Mouse (Mus musculus): ENCODE data around the gene Ephb1. TPM values are rescaled to one million over a fixed set of nuclear protein-coding genes. Genes with fewer than 3 reads are reported as not detected.

The Ephb1 gene
- total and polyA plus RNA-seq, 2 experiments from 2014 or later = 34.9 to 48.6 TPM

GRCm38 (mm10) chr9:101934887-101935286 lies 419.6 kb downstream of the Ephb1 start:
- Histone ChIP-seq H3K4me1 (ENCODE audit: insufficient read depth) (no peaks in the 10 kb centered on the region), H3K4me2 (ENCODE audit: low read depth) (no peak overlapping the region), H3K36me3 (ENCODE audit: insufficient read depth) (peaks cover 6% of the 10 kb centered on the region), H3K27ac (ENCODE audit: low read depth, low read length) (no peak overlapping the region), H3K9me3 (ENCODE audit: low read length) (no peaks in the 10 kb centered on the region), H3K27me3 (ENCODE audit: insufficient read depth, low read length) (no peaks in the 10 kb centered on the region), H3K9ac (no peak overlapping the region), H3K4me3 (ENCODE audit: low read depth, low read length) (no peak overlapping the region)
- WGBS = 75% methylated on average over 8 of the region's 8 CpGs
- TF ChIP-seq CTCF (IDR thresholded peaks at IDR 0.05; ENCODE audit: low read depth) = no peak
- ATAC-seq (no peak), DNase-seq (no peak)

DNA sequence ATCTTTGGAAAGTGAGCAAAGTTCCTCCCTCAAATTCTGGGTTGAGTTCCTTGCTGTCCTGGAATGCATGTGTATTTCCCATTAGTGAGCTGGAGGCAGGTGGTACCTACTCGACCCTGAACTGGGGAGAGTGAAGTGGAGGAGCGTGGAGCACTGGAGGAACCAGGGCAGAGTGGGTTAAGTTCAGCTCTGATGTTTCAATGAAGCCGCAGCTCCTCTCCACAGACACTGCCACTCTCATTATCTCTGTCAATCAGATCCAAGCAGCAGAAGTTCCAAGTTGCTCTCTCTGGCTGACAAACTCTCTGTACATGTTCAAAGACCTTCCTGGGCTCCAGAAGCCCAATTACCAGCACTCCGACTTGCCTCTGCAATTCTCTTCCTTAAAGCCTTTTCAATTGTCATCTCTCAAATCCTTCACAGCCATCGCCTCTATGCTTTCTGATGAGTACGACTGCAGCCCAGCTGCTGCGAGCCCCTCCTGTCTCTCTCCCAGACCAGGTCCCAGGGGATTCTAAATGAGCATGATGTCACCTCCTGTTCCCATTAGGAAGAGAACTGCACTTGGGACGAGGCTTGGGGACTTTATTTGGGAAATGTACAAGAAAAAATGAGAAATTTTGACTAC lies 420.4 kb downstream of the Ephb1 start:
- ATAC-seq (no peak), DNase-seq (no peak)
- peaks cover 6% of the 10 kb centered on the region for H3K36me3 ChIP-seq (ENCODE audit: insufficient read depth)
- no peak overlapping the region for H3K27ac ChIP-seq (ENCODE audit: low read depth, low read length)
- 36% methylated on average over 8 of the region's 8 CpGs for WGBS
- no peaks in the 10 kb centered on the region for H3K9me3 ChIP-seq (ENCODE audit: low read length)
- H3K4me2 ChIP-seq (ENCODE audit: low read depth) = no peak overlapping the region
- H3K9ac ChIP-seq = no peak overlapping the region
- no peak overlapping the region for H3K4me3 ChIP-seq (ENCODE audit: low read depth, low read length)
- no peaks in the 10 kb centered on the region for H3K27me3 ChIP-seq (ENCODE audit: insufficient read depth, low read length)
- H3K4me1 ChIP-seq (ENCODE audit: insufficient read depth) = no peaks in the 10 kb centered on the region
- TF ChIP-seq CTCF (IDR thresholded peaks at IDR 0.05; ENCODE audit: low read depth) = no peak

DNA sequence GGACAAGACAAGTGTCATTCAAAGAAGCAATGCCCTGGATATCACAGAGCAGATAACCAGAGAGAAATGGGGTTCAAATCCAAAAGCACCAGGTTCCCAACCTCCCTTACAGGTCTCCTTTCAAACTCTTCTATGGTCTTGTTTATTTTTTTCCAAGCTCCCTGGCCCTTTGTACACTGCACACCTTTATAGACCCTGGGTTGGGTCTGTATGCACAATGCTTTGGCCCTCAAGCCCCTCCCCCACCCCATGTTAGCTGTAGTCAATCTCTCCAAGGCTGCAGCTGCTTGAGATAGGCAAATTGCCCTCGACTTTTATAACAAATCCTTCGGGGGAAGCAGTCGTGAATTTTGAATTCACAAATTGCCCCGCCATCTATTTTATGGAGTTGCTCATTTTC lies 429.7 kb downstream of the Ephb1 start:
- Histone ChIP-seq H3K9ac (no peak overlapping the region), H3K4me2 (ENCODE audit: low read depth) (no peak overlapping the region), H3K27ac (ENCODE audit: low read depth, low read length) (no peak overlapping the region), H3K4me3 (ENCODE audit: low read depth, low read length) (no peak overlapping the region), H3K4me1 (ENCODE audit: insufficient read depth) (no peaks in the 10 kb centered on the region), H3K9me3 (ENCODE audit: low read length) (no peaks in the 10 kb centered on the region), H3K36me3 (ENCODE audit: insufficient read depth) (no peaks in the 10 kb centered on the region), H3K27me3 (ENCODE audit: insufficient read depth, low read length) (no peaks in the 10 kb centered on the region)
- WGBS = 59% methylated on average over 4 of the region's 4 CpGs
- DNase-seq = no peak
- TF ChIP-seq CTCF (IDR thresholded peaks at IDR 0.05; ENCODE audit: low read depth) = no peak
- no peak for ATAC-seq

GRCm38 (mm10) chr9:101922846-101923245 lies 431.6 kb downstream of the Ephb1 start:
- WGBS = 86% methylated on average over 4 of the region's 4 CpGs
- H3K27me3 ChIP-seq (ENCODE audit: insufficient read depth, low read length) = no peaks in the 10 kb centered on the region
- H3K9me3 ChIP-seq (ENCODE audit: low read length) = no peaks in the 10 kb centered on the region
- no peak overlapping the region for H3K9ac ChIP-seq
- H3K4me3 ChIP-seq (ENCODE audit: low read depth, low read length) = no peak overlapping the region
- no peak overlapping the region for H3K4me2 ChIP-seq (ENCODE audit: low read depth)
- H3K36me3 ChIP-seq (ENCODE audit: insufficient read depth) = no peaks in the 10 kb centered on the region
- ATAC-seq (no peak), DNase-seq (no peak)
- no peaks in the 10 kb centered on the region for H3K4me1 ChIP-seq (ENCODE audit: insufficient read depth)
- TF ChIP-seq CTCF (IDR thresholded peaks at IDR 0.05; ENCODE audit: low read depth) = no peak
- no peak overlapping the region for H3K27ac ChIP-seq (ENCODE audit: low read depth, low read length)

DNA sequence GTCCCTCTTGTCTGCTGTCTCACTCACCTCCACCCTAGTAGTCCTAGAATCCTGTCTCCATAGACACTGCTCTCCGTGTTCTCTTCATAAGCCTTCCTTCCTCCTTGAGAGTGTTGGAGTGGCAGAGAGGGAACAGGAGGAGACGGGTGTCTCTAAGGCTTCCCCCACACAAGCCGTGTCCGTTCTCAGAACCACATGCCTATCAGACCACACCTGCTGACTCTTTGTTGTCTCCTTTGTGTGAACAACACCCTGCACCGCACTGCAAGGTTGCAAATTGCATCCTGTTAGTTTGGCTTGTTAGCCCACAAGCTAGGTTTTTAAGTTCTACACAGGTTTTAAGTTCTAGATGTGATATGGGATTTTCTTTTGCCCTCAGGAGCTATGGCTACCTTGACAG lies 435.2 kb downstream of the Ephb1 start:
- Histone ChIP-seq H3K4me2 (ENCODE audit: low read depth) (no peak overlapping the region), H3K27me3 (ENCODE audit: insufficient read depth, low read length) (no peaks in the 10 kb centered on the region), H3K4me3 (ENCODE audit: low read depth, low read length) (no peak overlapping the region), H3K9me3 (ENCODE audit: low read length) (no peaks in the 10 kb centered on the region), H3K4me1 (ENCODE audit: insufficient read depth) (no peaks in the 10 kb centered on the region), H3K27ac (ENCODE audit: low read depth, low read length) (no peak overlapping the region), H3K36me3 (ENCODE audit: insufficient read depth) (no peaks in the 10 kb centered on the region), H3K9ac (no peak overlapping the region)
- no peak for TF ChIP-seq CTCF (IDR thresholded peaks at IDR 0.05; ENCODE audit: low read depth)
- no peak for DNase-seq
- ATAC-seq = no peak
- 80% methylated on average over 5 of the region's 5 CpGs for WGBS

GRCm38 (mm10) chr9:101918771-101919170 lies 435.7 kb downstream of the Ephb1 start:
- no peak overlapping the region for H3K4me3 ChIP-seq (ENCODE audit: low read depth, low read length)
- 95% methylated on average over 4 of the region's 4 CpGs for WGBS
- no peak for TF ChIP-seq CTCF (IDR thresholded peaks at IDR 0.05; ENCODE audit: low read depth)
- no peak for ATAC-seq
- H3K9ac ChIP-seq = no peak overlapping the region
- no peak overlapping the region for H3K4me2 ChIP-seq (ENCODE audit: low read depth)
- no peaks in the 10 kb centered on the region for H3K36me3 ChIP-seq (ENCODE audit: insufficient read depth)
- no peaks in the 10 kb centered on the region for H3K9me3 ChIP-seq (ENCODE audit: low read length)
- H3K4me1 ChIP-seq (ENCODE audit: insufficient read depth) = no peaks in the 10 kb centered on the region
- H3K27me3 ChIP-seq (ENCODE audit: insufficient read depth, low read length) = no peaks in the 10 kb centered on the region
- no peak for DNase-seq
- no peak overlapping the region for H3K27ac ChIP-seq (ENCODE audit: low read depth, low read length)

- H3K36me3 ChIP-seq (ENCODE audit: insufficient read depth) = no peaks in the 10 kb centered on the region
- DNase-seq = no peak
- no peak for TF ChIP-seq CTCF (IDR thresholded peaks at IDR 0.05; ENCODE audit: low read depth)
- H3K4me3 ChIP-seq (ENCODE audit: low read depth, low read length) = no peak overlapping the region
- no peak overlapping the region for H3K4me2 ChIP-seq (ENCODE audit: low read depth)
- ATAC-seq = no peak
- no peak overlapping the region for H3K27ac ChIP-seq (ENCODE audit: low read depth, low read length)
- no peaks in the 10 kb centered on the region for H3K27me3 ChIP-seq (ENCODE audit: insufficient read depth, low read length)
- H3K9me3 ChIP-seq (ENCODE audit: low read length) = no peaks in the 10 kb centered on the region
- 0 out of 2 replicates have a peak, but pooled peaks cover 3% of the 10 kb centered on the region for H3K4me1 ChIP-seq (ENCODE audit: insufficient read depth)
- H3K9ac ChIP-seq = no peak overlapping the region
- 93% methylated on average over 2 of the region's 2 CpGs for WGBS
These were observed 439.4 kb downstream of the Ephb1 start for GRCm38 (mm10) chr9:101915082-101915481.
